Mouse (Mus musculus): ENCODE results near the gene Card6. TPM values are rescaled to one million over a fixed set of nuclear protein-coding genes. Genes with fewer than 3 reads are reported as not detected.
A peak's percentile ranks its signal among the peaks of the same experiment; 100 is the strongest.
"Not testable (repeated sequence)": the region's sequence is repeated elsewhere in the genome, so short reads cannot be mapped to it uniquely, and the experiment has no call there.

Card6 gene
- polyA plus RNA-seq, 1 experiment from 2014 or later: 1.4 TPM

DNA sequence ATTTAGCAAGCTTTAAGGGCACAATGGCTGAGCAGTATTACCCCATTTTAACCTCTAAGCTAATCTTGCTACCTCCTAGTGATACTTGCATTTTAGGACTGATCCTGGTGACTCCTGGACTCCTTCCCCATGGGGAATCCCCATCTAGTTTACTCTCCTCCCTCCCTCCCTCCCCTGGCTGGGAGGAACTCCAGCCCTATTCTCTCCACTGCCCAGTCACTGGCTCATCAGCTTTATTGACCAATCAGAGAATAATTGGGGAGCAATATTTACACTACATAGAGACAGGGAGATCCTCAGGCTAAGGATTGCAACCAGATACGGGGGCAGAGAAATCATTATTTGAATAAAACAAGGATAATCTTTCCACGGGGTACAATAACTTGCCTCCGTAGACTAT, 25.8 kb upstream of the Card6 start:
- no peak overlapping the region for H3K27ac ChIP-seq (replicated peaks)
- no peaks in the 10 kb centered on the region for H3K9me3 ChIP-seq (ENCODE audit: control insufficient read depth, low read length)
- 42% methylated on average over 3 of the region's 3 CpGs for WGBS
- no peak overlapping the region for H3K9ac ChIP-seq (ENCODE audit: low read length)
- H3K27me3 ChIP-seq (ENCODE audit: control insufficient read depth, insufficient read depth, low read length): no peaks in the 10 kb centered on the region
- no peak overlapping the region for H3K4me3 ChIP-seq (ENCODE audit: low read depth, low read length)
- no peak overlapping the region for H3K4me2 ChIP-seq (replicated peaks; ENCODE audit: low read depth)
- DNase-seq (ENCODE audit: low spot score): no peak
- H3K36me3 ChIP-seq (ENCODE audit: control insufficient read depth, insufficient read depth, low read length): no peaks in the 10 kb centered on the region
- no peaks in the 10 kb centered on the region for H3K4me1 ChIP-seq (replicated peaks; ENCODE audit: control insufficient read depth, insufficient read depth)
- no peak for TF ChIP-seq EP300 (optimal IDR thresholded peaks at IDR 0.05)
- no peak for TF ChIP-seq CTCF (IDR thresholded peaks at IDR 0.05; ENCODE audit: low read depth)
- ATAC-seq (ENCODE audit: low FRiP score, low TSS enrichment): peak; percentile 31; the same call in 1 of the 2 replicates

DNA sequence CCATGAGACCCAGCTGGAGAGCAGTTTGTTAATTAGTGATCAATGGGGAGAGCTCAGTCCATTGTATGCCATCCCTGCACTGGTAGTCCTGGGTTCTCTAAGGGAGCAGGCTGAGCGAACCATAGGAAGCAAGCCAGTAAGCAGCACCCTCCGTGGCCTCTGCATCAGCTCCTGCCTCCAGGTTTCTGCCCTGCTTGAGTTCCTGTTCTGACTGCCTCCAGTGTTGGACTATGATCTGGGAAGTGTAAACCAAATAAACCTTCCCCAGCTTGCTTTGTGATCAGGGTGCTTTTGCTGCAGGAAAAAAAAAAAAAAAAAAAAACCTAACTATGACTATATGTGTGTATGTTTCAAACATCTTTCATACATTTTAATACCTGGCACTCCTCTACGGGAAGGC, 25.0 kb upstream of the Card6 start:
- DNase-seq (ENCODE audit: low spot score) (peak; percentile 39), ATAC-seq (ENCODE audit: low FRiP score, low TSS enrichment) (peak; percentile 84)
- Histone ChIP-seq H3K9me3 (ENCODE audit: control insufficient read depth, low read length) (no peaks in the 10 kb centered on the region), H3K36me3 (ENCODE audit: control insufficient read depth, insufficient read depth, low read length) (no peaks in the 10 kb centered on the region), H3K27ac (replicated peaks) (no peak overlapping the region), H3K9ac (ENCODE audit: low read length) (no peak overlapping the region), H3K27me3 (ENCODE audit: control insufficient read depth, insufficient read depth, low read length) (no peaks in the 10 kb centered on the region), H3K4me2 (replicated peaks; ENCODE audit: low read depth) (no peak overlapping the region), H3K4me1 (replicated peaks; ENCODE audit: control insufficient read depth, insufficient read depth) (no peaks in the 10 kb centered on the region), H3K4me3 (ENCODE audit: low read depth, low read length) (no peak overlapping the region)
- 68% methylated on average over 3 of the region's 3 CpGs for WGBS
- TF ChIP-seq CTCF (IDR thresholded peaks at IDR 0.05; ENCODE audit: low read depth): no peak
- no peak for TF ChIP-seq EP300 (optimal IDR thresholded peaks at IDR 0.05)

DNA sequence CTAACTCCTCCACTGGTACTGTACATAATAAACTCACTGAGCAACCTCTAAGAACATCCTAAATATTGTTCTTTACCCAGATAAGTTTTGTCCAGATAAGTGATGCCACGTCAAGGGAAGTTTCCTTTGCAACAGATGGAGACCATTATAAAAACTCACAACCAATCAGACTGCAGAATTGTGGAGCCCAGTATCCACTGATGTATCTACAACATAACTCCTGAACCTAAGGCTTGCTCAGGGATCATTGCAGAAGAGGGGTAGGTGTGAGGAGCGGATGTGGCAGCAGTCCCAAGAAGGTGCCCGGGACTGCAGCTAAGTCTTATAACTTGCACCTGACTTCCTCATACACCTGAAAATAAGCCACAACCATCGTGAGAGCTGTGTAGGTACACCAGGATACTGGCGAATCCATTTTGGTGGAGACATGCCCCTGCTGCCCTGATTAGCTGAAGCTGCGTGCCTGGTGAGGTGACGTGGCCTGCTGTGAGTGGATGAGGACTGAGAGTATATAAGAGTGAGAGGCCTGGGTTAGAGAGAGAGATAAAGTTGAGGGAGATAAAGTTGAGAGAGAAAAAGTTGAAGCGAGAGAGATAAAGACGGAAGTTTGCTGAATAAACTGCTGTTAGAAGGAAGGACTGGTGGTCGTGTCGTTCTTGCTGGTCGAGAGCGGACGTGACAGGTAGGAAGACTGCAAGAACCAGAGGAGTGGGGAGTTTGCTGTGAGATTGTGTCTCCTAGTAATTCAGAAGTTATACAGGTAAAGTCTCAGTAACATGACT, 22.7 kb upstream of the Card6 start:
- not testable (repeated sequence) for DNase-seq (ENCODE audit: low spot score); H3K9ac ChIP-seq (ENCODE audit: low read length)
- WGBS: 76% methylated on average over 14 of the region's 14 CpGs

DNA sequence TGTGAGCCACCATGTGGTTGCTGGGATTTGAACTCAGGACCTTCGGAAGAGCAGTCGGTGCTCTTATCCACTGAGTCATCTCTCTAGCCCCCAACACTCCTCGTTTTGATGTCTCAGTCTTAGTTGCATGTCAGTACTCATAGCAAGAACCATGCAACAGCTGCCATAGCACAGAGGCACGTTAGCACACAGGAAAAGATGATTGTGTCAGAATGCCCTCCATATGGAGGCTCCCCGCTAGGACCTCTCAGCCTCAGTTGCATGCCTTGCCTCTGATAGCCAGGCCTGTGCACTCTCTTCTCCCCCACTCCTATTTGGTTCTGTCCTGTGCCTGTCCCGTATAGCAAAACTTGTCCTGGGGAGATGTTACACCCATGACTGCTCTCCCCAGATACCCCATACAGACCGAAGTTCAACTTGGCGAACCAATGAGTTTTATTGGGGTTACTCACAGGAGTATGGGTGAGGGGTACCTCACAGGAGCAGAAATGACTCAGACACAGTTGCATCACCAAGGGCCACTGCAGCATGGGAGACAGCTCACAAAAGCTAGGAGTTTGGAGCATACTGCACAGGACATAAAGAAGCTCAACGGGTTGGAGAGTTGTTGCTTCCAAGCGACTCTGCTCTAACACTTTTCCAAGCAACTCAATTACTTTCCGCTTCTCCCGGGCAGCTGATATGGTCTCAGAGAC, 20.9 kb upstream of the Card6 start:
- WGBS: 89% methylated on average over 12 of the region's 12 CpGs
- H3K4me3 ChIP-seq (ENCODE audit: low read depth, low read length): no peak overlapping the region
- H3K27me3 ChIP-seq (ENCODE audit: control insufficient read depth, insufficient read depth, low read length): no peaks in the 10 kb centered on the region
- no peaks in the 10 kb centered on the region for H3K4me1 ChIP-seq (replicated peaks; ENCODE audit: control insufficient read depth, insufficient read depth)
- H3K4me2 ChIP-seq (replicated peaks; ENCODE audit: low read depth): no peak overlapping the region
- TF ChIP-seq CTCF (IDR thresholded peaks at IDR 0.05; ENCODE audit: low read depth): no peak
- TF ChIP-seq EP300 (optimal IDR thresholded peaks at IDR 0.05): no peak
- no peak overlapping the region for H3K27ac ChIP-seq (replicated peaks)
- no peaks in the 10 kb centered on the region; the same call in 1 of the 2 replicates for H3K36me3 ChIP-seq (ENCODE audit: control insufficient read depth, insufficient read depth, low read length)
- H3K9ac ChIP-seq (ENCODE audit: low read length): no peak overlapping the region
- ATAC-seq (ENCODE audit: low FRiP score, low TSS enrichment) (no peak), DNase-seq (ENCODE audit: low spot score) (no peak)
- no peaks in the 10 kb centered on the region for H3K9me3 ChIP-seq (ENCODE audit: control insufficient read depth, low read length)

More for the DNA sequence above, 22.7 kb upstream of the Card6 start:
- H3K36me3 ChIP-seq (ENCODE audit: control insufficient read depth, insufficient read depth, low read length); H3K9me3 ChIP-seq (ENCODE audit: control insufficient read depth, low read length); H3K27me3 ChIP-seq (ENCODE audit: control insufficient read depth, insufficient read depth, low read length); H3K4me3 ChIP-seq (ENCODE audit: low read depth, low read length); H3K4me1 ChIP-seq (replicated peaks; ENCODE audit: control insufficient read depth, insufficient read depth); H3K4me2 ChIP-seq (replicated peaks; ENCODE audit: low read depth); H3K27ac ChIP-seq (replicated peaks); ATAC-seq (ENCODE audit: low FRiP score, low TSS enrichment): not testable (repeated sequence)

DNA sequence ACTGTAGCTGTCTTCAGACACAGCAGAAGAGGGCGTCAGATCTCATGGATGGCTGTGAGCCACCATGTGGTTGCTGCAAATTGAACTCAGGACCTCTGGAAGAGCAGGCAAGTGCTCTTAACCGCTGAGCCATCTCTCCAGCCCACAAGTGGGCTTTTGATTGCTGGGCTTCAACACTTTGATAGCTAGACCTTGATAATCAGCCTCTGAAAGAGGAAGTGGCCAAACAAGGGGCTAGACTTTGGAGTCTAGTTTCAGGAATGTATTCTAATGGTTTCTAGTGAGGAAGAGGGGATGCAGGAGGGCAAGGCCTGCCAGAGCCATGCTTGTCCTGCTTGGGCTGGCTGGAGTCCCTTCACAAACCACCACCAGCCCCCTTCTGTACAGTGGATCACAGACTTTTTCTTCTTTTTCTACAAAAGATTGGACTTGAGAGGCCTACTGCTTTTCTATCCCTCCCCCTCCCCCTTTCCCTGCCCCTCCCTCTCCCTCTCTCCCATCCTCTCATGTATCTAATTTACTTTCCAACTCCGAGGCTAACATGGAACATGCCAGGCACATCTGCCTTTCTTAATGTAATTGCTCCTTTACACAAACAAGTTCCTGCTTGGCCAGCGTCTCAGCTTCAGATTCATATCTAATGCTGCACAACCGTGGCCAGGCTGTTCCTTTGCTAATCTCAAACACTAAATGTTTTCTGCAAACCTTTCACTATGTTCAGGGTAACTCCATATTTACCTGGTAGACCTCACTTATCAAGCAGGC, 20.0 kb upstream of the Card6 start:
- Histone ChIP-seq H3K9ac (ENCODE audit: low read length) (no peak overlapping the region), H3K27me3 (ENCODE audit: control insufficient read depth, insufficient read depth, low read length) (no peaks in the 10 kb centered on the region), H3K36me3 (ENCODE audit: control insufficient read depth, insufficient read depth, low read length) (no peaks in the 10 kb centered on the region; the same call in 1 of the 2 replicates), H3K4me2 (replicated peaks; ENCODE audit: low read depth) (no peak overlapping the region), H3K4me1 (replicated peaks; ENCODE audit: control insufficient read depth, insufficient read depth) (no peaks in the 10 kb centered on the region), H3K9me3 (ENCODE audit: control insufficient read depth, low read length) (no peaks in the 10 kb centered on the region), H3K4me3 (ENCODE audit: low read depth, low read length) (no peak overlapping the region), H3K27ac (replicated peaks) (no peak overlapping the region)
- DNase-seq (ENCODE audit: low spot score) (no peak), ATAC-seq (ENCODE audit: low FRiP score, low TSS enrichment) (no peak)
- TF ChIP-seq CTCF (IDR thresholded peaks at IDR 0.05; ENCODE audit: low read depth) (no peak), EP300 (optimal IDR thresholded peaks at IDR 0.05) (no peak)
- 42% methylated on average over 5 of the region's 5 CpGs for WGBS
